Mouse (Mus musculus) forebrain, postnatal 0 days (tissue): ENCODE results near the gene Uaca. TPM values are rescaled to one million over a fixed set of nuclear protein-coding genes. Genes with fewer than 3 reads are reported as not detected.

Source experiments
- ATAC-seq: fragments of 200-750 bp; cut with Nextera tagmentation; 2 replicates; pipeline ENCODE4 v1.8.0; 2017; ENCODE audit warnings: mild to moderate bottlenecking, moderate library complexity
- DNase-seq: peaks from one replicate; pipeline ENCODE4 v3.0.0-alpha.2; 2015
- H3K27ac ChIP-seq: fragments of 300-500 bp; sonication (generic); 2 replicates; pipeline ENCODE4 v1.5.1; 2014; ENCODE audit warnings: low read depth, mild to moderate bottlenecking, antibody characterized with exemption, low read length, moderate library complexity, mixed read lengths
- H3K27me3 ChIP-seq: fragments of 300-500 bp; sonication (generic); 2 replicates; pipeline ENCODE4 v1.6.1; 2014; ENCODE audit warnings: mild to moderate bottlenecking, low read length, mixed read lengths; ENCODE audit not compliant: insufficient read depth
- H3K36me3 ChIP-seq: fragments of 300-500 bp; sonication (generic); 2 replicates; pipeline ENCODE4 v1.6.1; 2014; ENCODE audit warnings: mild to moderate bottlenecking, moderate library complexity; ENCODE audit not compliant: insufficient read depth
- H3K4me1 ChIP-seq: fragments of 300-500 bp; sonication (generic); 2 replicates; pipeline ENCODE4 v1.6.1; 2014; ENCODE audit warnings: antibody characterized with exemption; ENCODE audit not compliant: insufficient read depth
- H3K4me2 ChIP-seq: fragments of 300-500 bp; sonication (generic); 2 replicates; pipeline ENCODE4 v1.6.1; 2014; ENCODE audit warnings: low read depth, mild to moderate bottlenecking, moderate library complexity
- H3K4me3 ChIP-seq: fragments of 300-500 bp; sonication (generic); 2 replicates; pipeline ENCODE4 v1.5.1; 2014; ENCODE audit warnings: low read depth, low read length, mixed read lengths
- H3K9ac ChIP-seq: fragments of 300-500 bp; sonication (generic); 2 replicates; pipeline ENCODE4 v1.6.1; 2014; ENCODE audit warnings: mild to moderate bottlenecking
- H3K9me3 ChIP-seq: fragments of 300-500 bp; sonication (generic); 2 replicates; pipeline ENCODE4 v1.6.1; 2016; ENCODE audit warnings: low read length
- CTCF ChIP-seq: sonication (generic); IDR thresholded peaks from 2 replicates; pipeline ENCODE4 v1.5.1; 2016; ENCODE audit warnings: antibody characterized with exemption, control low read depth, low read depth
- WGBS: fragments of 180-500 bp; shearing (Covaris S2); extraction: QIAGEN DNeasy Blood & Tissue Kit; methylation state at CpG from one replicate; pipeline ENCODE4 v1.1.7; 2014; 5-methylcytosine and 5-hydroxymethylcytosine counted together
- polyA plus RNA-seq: library from polyadenylated mRNA; unstranded; fragments of >200 nt; fragmentation: Nextera tagmentation; extraction: Ambion mirVana; gene quantifications from 2 replicates; pipeline ENCODE4 v1.2.1, GENCODE M21; 2015
- total RNA-seq: library from RNA; depleted of rRNA; stranded (reverse); fragments of >200 nt; gene quantifications from 2 replicates; pipeline ENCODE4 v1.2.3, GENCODE M21; 2014; rRNA removed

The Uaca gene
- total RNA-seq (6.2 and 8.9 TPM in 2 replicates), polyA plus RNA-seq (8.8 and 10.2 TPM in 2 replicates)

GRCm38 (mm10) chr9:60794210-60794840 lies at the start of gene Uaca:
Uaca (plus strand) TSS chr9:60794542.
- DNase-seq (peak; percentile 86), ATAC-seq (peak; percentile 97)
- peak within 1 kb of the TSS; percentile 51 for H3K9ac ChIP-seq
- H3K4me3 ChIP-seq: peak within 1 kb of the TSS; percentile 56
- H3K9me3 ChIP-seq: no peaks in the 10 kb centered on the region
- WGBS: 1% methylated on average over 45 of the region's 45 CpGs
- H3K36me3 ChIP-seq: no peaks in the 10 kb centered on the region
- H3K27ac ChIP-seq: 0 out of 2 replicates have a peak within 1 kb of the TSS, but pooled peaks have one; percentile 16
- peaks cover 7% of the 10 kb centered on the region; the same call in 1 of the 2 replicates for H3K4me1 ChIP-seq
- H3K4me2 ChIP-seq: peak within 1 kb of the TSS; percentile 100
- TF ChIP-seq CTCF: peak; percentile 72
- no peaks in the 10 kb centered on the region; the same call in 1 of the 2 replicates for H3K27me3 ChIP-seq

GRCm38 (mm10) chr9:60744971-60745370 lies 49.4 kb upstream of the Uaca start:
- no peak overlapping the region for H3K4me3 ChIP-seq
- H3K4me1 ChIP-seq: 0 out of 2 replicates have a peak, but pooled peaks cover 6% of the 10 kb centered on the region
- no peaks in the 10 kb centered on the region for H3K36me3 ChIP-seq
- no peak for TF ChIP-seq CTCF
- WGBS: 61% methylated on average over 4 of the region's 4 CpGs
- ATAC-seq (no peak), DNase-seq (no peak)
- H3K27me3 ChIP-seq: no peaks in the 10 kb centered on the region
- H3K9me3 ChIP-seq: no peaks in the 10 kb centered on the region
- H3K27ac ChIP-seq: no peak overlapping the region
- no peak overlapping the region for H3K4me2 ChIP-seq
- no peak overlapping the region for H3K9ac ChIP-seq

- Histone ChIP-seq H3K4me3 (no peak overlapping the region), H3K4me2 (no peak overlapping the region), H3K4me1 (0 out of 2 replicates have a peak, but pooled peaks cover 6% of the 10 kb centered on the region), H3K27ac (no peak overlapping the region), H3K9me3 (no peaks in the 10 kb centered on the region), H3K9ac (no peak overlapping the region), H3K27me3 (no peaks in the 10 kb centered on the region), H3K36me3 (no peaks in the 10 kb centered on the region)
- peak; percentile 16; the same call in 1 of the 2 replicates for TF ChIP-seq CTCF
- ATAC-seq (no peak), DNase-seq (no peak)
- 53% methylated on average over 6 of the region's 6 CpGs for WGBS
Observed at GRCm38 (mm10) chr9:60746561-60746960, 47.8 kb upstream of the Uaca start.

- Histone ChIP-seq H3K27ac (no peak overlapping the region), H3K9me3 (no peaks in the 10 kb centered on the region), H3K36me3 (no peaks in the 10 kb centered on the region), H3K9ac (no peak overlapping the region), H3K4me3 (no peak overlapping the region), H3K4me2 (no peak overlapping the region), H3K4me1 (0 out of 2 replicates have a peak, but pooled peaks cover 6% of the 10 kb centered on the region), H3K27me3 (no peaks in the 10 kb centered on the region)
- DNase-seq (no peak), ATAC-seq (no peak)
- no peak for TF ChIP-seq CTCF
- 93% methylated on average over 5 of the region's 5 CpGs for WGBS
Observed at GRCm38 (mm10) chr9:60747672-60748071, 46.7 kb upstream of the Uaca start.

GRCm38 (mm10) chr9:60748191-60748590 lies 46.2 kb upstream of the Uaca start:
- Histone ChIP-seq H3K27me3 (no peaks in the 10 kb centered on the region), H3K9ac (no peak overlapping the region), H3K4me1 (0 out of 2 replicates have a peak, but pooled peaks cover 4% of the 10 kb centered on the region), H3K4me2 (no peak overlapping the region), H3K4me3 (no peak overlapping the region), H3K27ac (no peak overlapping the region), H3K9me3 (no peaks in the 10 kb centered on the region), H3K36me3 (no peaks in the 10 kb centered on the region)
- TF ChIP-seq CTCF: no peak
- WGBS: 69% methylated on average over 2 of the region's 2 CpGs
- ATAC-seq: no peak
- no peak for DNase-seq

GRCm38 (mm10) chr9:60749105-60749504 lies 45.2 kb upstream of the Uaca start:
- Histone ChIP-seq H3K27ac (no peak overlapping the region), H3K36me3 (no peaks in the 10 kb centered on the region), H3K9me3 (no peaks in the 10 kb centered on the region), H3K4me2 (no peak overlapping the region), H3K4me1 (no peaks in the 10 kb centered on the region), H3K27me3 (no peaks in the 10 kb centered on the region), H3K4me3 (no peak overlapping the region), H3K9ac (no peak overlapping the region)
- 96% methylated on average over 2 of the region's 2 CpGs for WGBS
- no peak for ATAC-seq
- no peak for DNase-seq
- TF ChIP-seq CTCF: peak; percentile 21; the same call in 1 of the 2 replicates

- DNase-seq (no peak), ATAC-seq (no peak)
- TF ChIP-seq CTCF: no peak
Observed at GRCm38 (mm10) chr9:60751098-60751497, 43.2 kb upstream of the Uaca start.

More at GRCm38 (mm10) chr9:60751098-60751497, 43.2 kb upstream of the Uaca start:
- 87% methylated on average over 5 of the region's 5 CpGs for WGBS
- H3K4me1 ChIP-seq: no peaks in the 10 kb centered on the region
- H3K9ac ChIP-seq: no peak overlapping the region
- no peaks in the 10 kb centered on the region for H3K27me3 ChIP-seq
- H3K4me2 ChIP-seq: no peak overlapping the region
- no peak overlapping the region for H3K27ac ChIP-seq
- no peak overlapping the region for H3K4me3 ChIP-seq
- no peaks in the 10 kb centered on the region for H3K36me3 ChIP-seq
- H3K9me3 ChIP-seq: no peaks in the 10 kb centered on the region
